Mouse (Mus musculus) thymus, adult 2 months (tissue): ENCODE results near the gene Perp. TPM values are rescaled to one million over a fixed set of nuclear protein-coding genes. Genes with fewer than 3 reads are reported as not detected.

Experiments used
- DNase-seq: peaks from one replicate; pipeline ENCODE4 v3.0.0; 2021
- H3K27ac ChIP-seq: fragments of 200-500 bp; 2 replicates; pipeline ENCODE4 v1.5.1; 2012; ENCODE audit warnings: low read length, control low read depth; ENCODE audit not compliant: control insufficient read depth, insufficient read depth
- H3K27me3 ChIP-seq: fragments of 200-500 bp; 2 replicates; pipeline ENCODE4 v1.6.1; 2012; ENCODE audit warnings: mild to moderate bottlenecking, low read length, moderate library complexity, mixed read lengths; ENCODE audit not compliant: control insufficient read depth, insufficient read depth
- H3K36me3 ChIP-seq: fragments of 200-500 bp; 2 replicates; pipeline ENCODE4 v1.6.1; 2012; ENCODE audit warnings: mild to moderate bottlenecking, low read length, moderate library complexity; ENCODE audit not compliant: control insufficient read depth, insufficient read depth
- H3K4me1 ChIP-seq: fragments of 200-500 bp; replicated peaks from 2 replicates; pipeline ENCODE4 v1.6.1; 2012; ENCODE audit warnings: low read length; ENCODE audit not compliant: control insufficient read depth, insufficient read depth
- H3K4me3 ChIP-seq: fragments of 200-500 bp; 2 replicates; pipeline ENCODE4 v1.5.1; 2012; ENCODE audit warnings: mild to moderate bottlenecking, low read length, control low read depth, moderate library complexity; ENCODE audit not compliant: control insufficient read depth, insufficient read depth
- CTCF ChIP-seq: fragments of 200-500 bp; IDR thresholded peaks from 2 replicates; pipeline ENCODE4 v1.5.1; 2012; ENCODE audit warnings: mild to moderate bottlenecking, control low read depth, low read length, moderate library complexity, borderline replicate concordance; ENCODE audit not compliant: control insufficient read depth, poor library complexity, insufficient read depth; ENCODE audit errors: extremely low read depth
- POLR2A ChIP-seq: fragments of 200-500 bp; IDR thresholded peaks from 2 replicates; pipeline ENCODE4 v1.6.1; 2012; ENCODE audit warnings: mild to moderate bottlenecking, low read length, control low read depth, moderate library complexity; ENCODE audit not compliant: control insufficient read depth, poor library complexity, insufficient read depth; ENCODE audit errors: extremely low read depth
- WGBS: fragments of 180-500 bp; shearing (Covaris S2); methylation state at CpG from one replicate; pipeline ENCODE4 v1.1.7; 2018; 5-methylcytosine and 5-hydroxymethylcytosine counted together
- polyA plus RNA-seq: library from polyadenylated mRNA; depleted of rRNA; stranded (reverse); fragments of >200 nt; gene quantifications from 2 replicates; pipeline ENCODE4 v1.2.3, GENCODE M21; 2012

Gene Perp
- polyA plus RNA-seq, 1 experiment, result 92.7 TPM

- TF ChIP-seq CTCF (no peak), POLR2A (no peak)
Measured at GRCm38 (mm10) chr10:18831823-18832222, 13.0 kb upstream of the Perp start.

GRCm38 (mm10) chr10:18834389-18834788 is 10.4 kb upstream of the Perp start:
- DNase-seq, result no peak

More at GRCm38 (mm10) chr10:18831823-18832222, 13.0 kb upstream of the Perp start:
- H3K4me3 ChIP-seq, result no peak overlapping the region
- DNase-seq, result no peak
- H3K27ac ChIP-seq, result no peak overlapping the region
- H3K4me1 ChIP-seq, result peaks cover 10% of the 10 kb centered on the region
- 54% methylated on average over 7 of the region's 7 CpGs for WGBS
- H3K36me3 ChIP-seq, result no peaks in the 10 kb centered on the region
- no peaks in the 10 kb centered on the region for H3K27me3 ChIP-seq

GRCm38 (mm10) chr10:18835684-18836479 is 8.9 kb upstream of the Perp start:
- WGBS, result 65% methylated on average over 6 of the region's 6 CpGs
- TF ChIP-seq POLR2A, result no peak
- TF ChIP-seq CTCF, result no peak
- Histone ChIP-seq H3K36me3 (no peaks in the 10 kb centered on the region), H3K4me1 (peaks cover 3% of the 10 kb centered on the region), H3K27ac (no peak overlapping the region), H3K4me3 (no peak overlapping the region), H3K27me3 (no peaks in the 10 kb centered on the region)
- peak; percentile 50 for DNase-seq

More at GRCm38 (mm10) chr10:18834389-18834788, 10.4 kb upstream of the Perp start:
- H3K4me3 ChIP-seq, result no peak overlapping the region
- no peaks in the 10 kb centered on the region for H3K36me3 ChIP-seq
- WGBS, result 79% methylated on average over 2 of the region's 2 CpGs
- no peak overlapping the region for H3K27ac ChIP-seq
- peaks cover 3% of the 10 kb centered on the region for H3K4me1 ChIP-seq
- TF ChIP-seq POLR2A (no peak), CTCF (no peak)
- no peaks in the 10 kb centered on the region for H3K27me3 ChIP-seq

- Histone ChIP-seq H3K27ac (no peak overlapping the region), H3K27me3 (no peaks in the 10 kb centered on the region), H3K4me1 (no peaks in the 10 kb centered on the region), H3K4me3 (no peak overlapping the region), H3K36me3 (no peaks in the 10 kb centered on the region)
- 92% methylated on average over 4 of the region's 4 CpGs for WGBS
- TF ChIP-seq POLR2A (no peak), CTCF (no peak)
- no peak for DNase-seq
Measured at GRCm38 (mm10) chr10:18839530-18839929, 5.3 kb upstream of the Perp start.

GRCm38 (mm10) chr10:18840736-18841135 is 4.1 kb upstream of the Perp start:
- no peak overlapping the region for H3K27ac ChIP-seq
- WGBS, result 66% methylated on average over 4 of the region's 4 CpGs
- H3K4me1 ChIP-seq, result peaks cover 6% of the 10 kb centered on the region
- H3K4me3 ChIP-seq, result no peak overlapping the region
- TF ChIP-seq CTCF, result no peak
- no peak for DNase-seq
- no peaks in the 10 kb centered on the region for H3K36me3 ChIP-seq
- H3K27me3 ChIP-seq, result no peaks in the 10 kb centered on the region; the same call in 1 of the 2 replicates

- no peaks in the 10 kb centered on the region; the same call in 1 of the 2 replicates for H3K27me3 ChIP-seq
- DNase-seq, result no peak
- peaks cover 6% of the 10 kb centered on the region for H3K4me1 ChIP-seq
- 16% methylated on average over 18 of the region's 18 CpGs for WGBS
- no peaks in the 10 kb centered on the region for H3K36me3 ChIP-seq
- TF ChIP-seq CTCF (no peak), POLR2A (no peak)
- H3K4me3 ChIP-seq, result peak overlapping the region; percentile 44
- no peak overlapping the region for H3K27ac ChIP-seq
Measured at GRCm38 (mm10) chr10:18845287-18845662, 455 bp downstream of the Perp start.

GRCm38 (mm10) chr10:18845711-18846110 is 891 bp downstream of the Perp start:
- TF ChIP-seq CTCF (no peak), POLR2A (no peak)
- Histone ChIP-seq H3K27me3 (no peaks in the 10 kb centered on the region; the same call in 1 of the 2 replicates), H3K4me3 (no peak overlapping the region), H3K27ac (no peak overlapping the region), H3K36me3 (no peaks in the 10 kb centered on the region), H3K4me1 (peaks cover 6% of the 10 kb centered on the region)
- DNase-seq, result no peak
- WGBS, result 81% methylated on average over 4 of the region's 4 CpGs
